Mouse (Mus musculus) midbrain, embryonic 13.5 days (tissue): ENCODE data around the gene Pglyrp1. TPM values are rescaled to one million over a fixed set of nuclear protein-coding genes. Genes with fewer than 3 reads are reported as not detected.
"Not testable (repeated sequence)": the region's sequence is repeated elsewhere in the genome, so short reads cannot be mapped to it uniquely, and the experiment has no call there.

Experiments used
- ATAC-seq: fragments of 200-750 bp; cut with Nextera tagmentation; 2 replicates; pipeline ENCODE4 v1.8.0; 2017; ENCODE audit warnings: mild to moderate bottlenecking, moderate TSS enrichment, moderate library complexity
- H3K27ac ChIP-seq: fragments of 300-500 bp; sonication (generic); 2 replicates; pipeline ENCODE4 v1.5.1; 2015; ENCODE audit warnings: inconsistent platforms, mild to moderate bottlenecking, moderate library complexity
- H3K27me3 ChIP-seq: fragments of 300-500 bp; sonication (generic); 2 replicates; pipeline ENCODE4 v1.6.1; 2015; ENCODE audit warnings: mild to moderate bottlenecking, inconsistent platforms
- H3K36me3 ChIP-seq: fragments of 300-500 bp; sonication (generic); 2 replicates; pipeline ENCODE4 v1.6.1; 2015; ENCODE audit warnings: mild to moderate bottlenecking, inconsistent platforms
- H3K4me1 ChIP-seq: fragments of 300-500 bp; sonication (generic); replicated peaks from 2 replicates; pipeline ENCODE4 v1.6.1; 2015; ENCODE audit warnings: inconsistent platforms
- H3K4me2 ChIP-seq: fragments of 300-500 bp; sonication (generic); replicated peaks from 2 replicates; pipeline ENCODE4 v1.6.1; 2015; ENCODE audit warnings: moderate library complexity, mild to moderate bottlenecking, inconsistent platforms
- H3K4me3 ChIP-seq: fragments of 300-500 bp; sonication (generic); replicated peaks from 2 replicates; pipeline ENCODE4 v1.5.1; 2015; ENCODE audit warnings: mild to moderate bottlenecking, inconsistent platforms
- H3K9ac ChIP-seq: fragments of 300-500 bp; sonication (generic); replicated peaks from 2 replicates; pipeline ENCODE4 v1.6.1; 2015; ENCODE audit warnings: mild to moderate bottlenecking, inconsistent platforms
- H3K9me3 ChIP-seq: fragments of 300-500 bp; sonication (generic); 2 replicates; pipeline ENCODE4 v1.6.1; 2016; ENCODE audit warnings: mild to moderate bottlenecking, inconsistent platforms
- WGBS: fragments of 180-500 bp; shearing (Covaris S2); methylation state at CpG from one replicate; pipeline ENCODE4 v1.1.7; 2015; 5-methylcytosine and 5-hydroxymethylcytosine counted together
- polyA plus RNA-seq: library from polyadenylated mRNA; unstranded; fragments of >200 nt; fragmentation: Nextera tagmentation; extraction: Ambion mirVana; gene quantifications from 2 replicates; pipeline ENCODE4 v1.2.1, GENCODE M21; 2015

The Pglyrp1 gene
- 9.2 and 12.8 TPM in 2 replicates for polyA plus RNA-seq

GRCm38 (mm10) chr7:18871031-18871430 is at the start of gene Pglyrp1:
Pglyrp1 (plus strand) TSS chr7:18871331.
- 86% methylated on average over 1 of the region's 8 CpGs for WGBS
- not testable (repeated sequence) for H3K27me3 ChIP-seq, H3K9ac ChIP-seq, H3K4me3 ChIP-seq, ATAC-seq, H3K27ac ChIP-seq, H3K4me2 ChIP-seq, H3K4me1 ChIP-seq, H3K36me3 ChIP-seq, H3K9me3 ChIP-seq

DNA sequence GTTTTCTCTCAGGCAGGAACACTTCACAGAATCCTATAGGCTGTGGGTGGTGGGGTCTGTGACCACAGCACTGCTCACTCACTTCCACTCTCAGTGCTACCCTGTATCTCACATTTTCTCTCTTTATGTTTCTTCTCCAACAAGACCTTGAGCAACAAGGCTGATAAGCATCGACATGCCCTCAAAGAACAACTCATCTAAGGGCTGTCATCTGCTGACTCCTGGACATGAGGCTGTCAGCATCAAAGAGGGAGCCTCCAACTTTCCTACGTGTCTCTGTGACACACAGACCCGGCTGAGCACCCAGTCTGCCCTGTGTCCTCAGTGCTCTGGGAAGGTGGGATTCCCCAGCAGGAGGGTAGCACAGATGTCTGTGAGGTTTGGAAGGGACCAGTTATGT is 49.6 kb upstream of the Pglyrp1 start, which contains the start of gene Psg17:
Gene Psg17, minus strand, starts transcription at position 101 of the 400 bp plus-strand sequence.
- 81% methylated on average over 3 of the region's 3 CpGs for WGBS
- H3K27me3 ChIP-seq: no peaks in the 10 kb centered on the region
- ATAC-seq: no peak

GRCm38 (mm10) chr7:18827792-18828546 is 43.2 kb upstream of the Pglyrp1 start:
- Histone ChIP-seq H3K4me3 (no peak overlapping the region), H3K9me3 (no peaks in the 10 kb centered on the region), H3K4me1 (no peaks in the 10 kb centered on the region), H3K9ac (no peak overlapping the region), H3K27ac (no peak overlapping the region), H3K4me2 (no peak overlapping the region), H3K27me3 (no peaks in the 10 kb centered on the region), H3K36me3 (no peaks in the 10 kb centered on the region)
- 64% methylated on average over 26 of the region's 26 CpGs for whole genome bisulfite sequencing
- ATAC-seq: peak; percentile 63; the same call in 1 of the 2 replicates

More for the DNA sequence above, 49.6 kb upstream of the Pglyrp1 start, which contains the start of gene Psg17:
- Histone ChIP-seq H3K4me1 (no peaks in the 10 kb centered on the region), H3K27ac (no peak within 1 kb of the TSS), H3K4me2 (no peak within 1 kb of the TSS), H3K9me3 (no peaks in the 10 kb centered on the region), H3K9ac (no peak within 1 kb of the TSS), H3K4me3 (no peak within 1 kb of the TSS), H3K36me3 (no peaks in the 10 kb centered on the region)

- ATAC-seq: no peak
- no peaks in the 10 kb centered on the region for H3K27me3 ChIP-seq
- no peak overlapping the region for H3K4me3 ChIP-seq
- H3K4me2 ChIP-seq: no peak overlapping the region
- H3K36me3 ChIP-seq: no peaks in the 10 kb centered on the region
- no peaks in the 10 kb centered on the region for H3K4me1 ChIP-seq
- H3K9me3 ChIP-seq: no peaks in the 10 kb centered on the region
- no peak overlapping the region for H3K27ac ChIP-seq
- WGBS: 69% methylated on average over 9 of the region's 9 CpGs
- no peak overlapping the region for H3K9ac ChIP-seq
Observed at GRCm38 (mm10) chr7:18828592-18828991, 42.5 kb upstream of the Pglyrp1 start.

- ATAC-seq: no peak
- WGBS: 79% methylated on average over 7 of the region's 7 CpGs
Observed at GRCm38 (mm10) chr7:18829545-18829944, 41.6 kb upstream of the Pglyrp1 start.

DNA sequence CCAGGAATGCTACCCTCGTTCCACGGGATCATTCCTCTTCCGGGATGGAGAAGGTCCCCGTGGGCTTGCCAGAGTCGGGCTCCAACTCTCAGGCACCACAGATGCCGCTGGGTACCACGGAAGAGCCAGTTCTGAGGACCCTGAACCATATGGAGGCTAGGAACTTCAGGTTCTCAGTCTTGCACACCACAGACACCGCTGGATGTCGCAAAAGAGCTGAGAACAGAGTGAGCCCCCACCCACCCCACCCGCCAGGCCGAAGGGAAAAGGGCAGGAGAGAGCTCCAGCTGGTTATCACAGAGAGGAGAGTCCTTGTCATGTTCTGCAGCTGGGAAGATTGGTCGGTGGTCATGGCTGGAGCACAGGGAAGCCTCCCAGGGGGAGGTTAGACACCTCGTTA is 38.8 kb upstream of the Pglyrp1 start:
- no peak for ATAC-seq
- H3K9me3 ChIP-seq: no peaks in the 10 kb centered on the region
- WGBS: 53% methylated on average over 13 of the region's 13 CpGs
- no peaks in the 10 kb centered on the region for H3K27me3 ChIP-seq
- no peak overlapping the region for H3K4me2 ChIP-seq
- no peaks in the 10 kb centered on the region for H3K36me3 ChIP-seq
- no peak overlapping the region for H3K9ac ChIP-seq
- H3K4me1 ChIP-seq: no peaks in the 10 kb centered on the region
- no peak overlapping the region for H3K27ac ChIP-seq
- no peak overlapping the region for H3K4me3 ChIP-seq

More at GRCm38 (mm10) chr7:18829545-18829944, 41.6 kb upstream of the Pglyrp1 start:
- no peak overlapping the region for H3K27ac ChIP-seq
- H3K4me1 ChIP-seq: no peaks in the 10 kb centered on the region
- no peak overlapping the region for H3K4me2 ChIP-seq
- H3K36me3 ChIP-seq: no peaks in the 10 kb centered on the region
- no peaks in the 10 kb centered on the region for H3K27me3 ChIP-seq
- no peak overlapping the region for H3K4me3 ChIP-seq
- H3K9ac ChIP-seq: no peak overlapping the region
- no peaks in the 10 kb centered on the region for H3K9me3 ChIP-seq

GRCm38 (mm10) chr7:18839865-18840264 is 31.3 kb upstream of the Pglyrp1 start, which contains the start of gene Mill2:
Mill2 (plus strand) TSS chr7:18839966.
- Histone ChIP-seq H3K4me3 (peak within 1 kb of the TSS; percentile 39), H3K9me3 (no peaks in the 10 kb centered on the region), H3K4me1 (peaks cover 5% of the 10 kb centered on the region), H3K4me2 (peak within 1 kb of the TSS; percentile 61), H3K9ac (peak within 1 kb of the TSS; percentile 62), H3K36me3 (no peaks in the 10 kb centered on the region), H3K27me3 (no peaks in the 10 kb centered on the region), H3K27ac (peak within 1 kb of the TSS; percentile 14; the same call in 1 of the 2 replicates)
- 22% methylated on average over 3 of the region's 3 CpGs for WGBS
- peak; percentile 37; the same call in 1 of the 2 replicates for ATAC-seq

- Histone ChIP-seq H3K9me3 (no peaks in the 10 kb centered on the region), H3K27ac (peak overlapping the region; percentile 14; the same call in 1 of the 2 replicates), H3K4me1 (peaks cover 5% of the 10 kb centered on the region), H3K4me2 (peak overlapping the region; percentile 61), H3K9ac (peak overlapping the region; percentile 62), H3K36me3 (no peaks in the 10 kb centered on the region), H3K4me3 (peak overlapping the region; percentile 39), H3K27me3 (no peaks in the 10 kb centered on the region)
- WGBS: 3% methylated on average over 14 of the region's 17 CpGs
- peak; percentile 65 for ATAC-seq
Observed at GRCm38 (mm10) chr7:18840386-18841173, 30.6 kb upstream of the Pglyrp1 start.

- Histone ChIP-seq H3K4me3 (peak overlapping the region; percentile 20; the same call in 1 of the 2 replicates), H3K27ac (no peak overlapping the region), H3K9ac (no peak overlapping the region), H3K27me3 (no peaks in the 10 kb centered on the region), H3K36me3 (no peaks in the 10 kb centered on the region), H3K4me2 (peak overlapping the region; percentile 61), H3K4me1 (peaks cover 5% of the 10 kb centered on the region), H3K9me3 (no peaks in the 10 kb centered on the region)
- 73% methylated on average over 1 of the region's 1 CpGs for whole genome bisulfite sequencing
- peak; percentile 55 for ATAC-seq
Observed at GRCm38 (mm10) chr7:18841174-18841567, 30.0 kb upstream of the Pglyrp1 start.

GRCm38 (mm10) chr7:18844811-18845210 is 26.3 kb upstream of the Pglyrp1 start:
- no peaks in the 10 kb centered on the region for H3K27me3 ChIP-seq
- 52% methylated on average over 5 of the region's 5 CpGs for WGBS
- ATAC-seq: no peak

GRCm38 (mm10) chr7:18848395-18848794 is 22.7 kb upstream of the Pglyrp1 start:
- Histone ChIP-seq H3K9ac (no peak overlapping the region), H3K4me3 (no peak overlapping the region), H3K27ac (no peak overlapping the region), H3K9me3 (no peaks in the 10 kb centered on the region), H3K4me1 (no peaks in the 10 kb centered on the region), H3K4me2 (no peak overlapping the region), H3K27me3 (no peaks in the 10 kb centered on the region), H3K36me3 (no peaks in the 10 kb centered on the region)
- ATAC-seq: no peak
- 95% methylated on average over 1 of the region's 1 CpGs for WGBS

More at GRCm38 (mm10) chr7:18844811-18845210, 26.3 kb upstream of the Pglyrp1 start:
- H3K4me1 ChIP-seq: peaks cover 5% of the 10 kb centered on the region
- H3K27ac ChIP-seq: no peak overlapping the region
- H3K36me3 ChIP-seq: no peaks in the 10 kb centered on the region
- no peaks in the 10 kb centered on the region for H3K9me3 ChIP-seq
- no peak overlapping the region for H3K4me2 ChIP-seq
- H3K9ac ChIP-seq: no peak overlapping the region
- H3K4me3 ChIP-seq: no peak overlapping the region
